Mouse (Mus musculus) spleen, embryonic (tissue): ENCODE measurements around the gene Kdelc2.

ENCODE experiments used
- CTCF ChIA-PET: fragments of 350-600 bp; sonication (Branson Sonifier 250); formaldehyde crosslinking; loops from one replicate; lab custom pipeline; 2022; lab: Charles Lee

The Kdelc2 gene

DNA sequence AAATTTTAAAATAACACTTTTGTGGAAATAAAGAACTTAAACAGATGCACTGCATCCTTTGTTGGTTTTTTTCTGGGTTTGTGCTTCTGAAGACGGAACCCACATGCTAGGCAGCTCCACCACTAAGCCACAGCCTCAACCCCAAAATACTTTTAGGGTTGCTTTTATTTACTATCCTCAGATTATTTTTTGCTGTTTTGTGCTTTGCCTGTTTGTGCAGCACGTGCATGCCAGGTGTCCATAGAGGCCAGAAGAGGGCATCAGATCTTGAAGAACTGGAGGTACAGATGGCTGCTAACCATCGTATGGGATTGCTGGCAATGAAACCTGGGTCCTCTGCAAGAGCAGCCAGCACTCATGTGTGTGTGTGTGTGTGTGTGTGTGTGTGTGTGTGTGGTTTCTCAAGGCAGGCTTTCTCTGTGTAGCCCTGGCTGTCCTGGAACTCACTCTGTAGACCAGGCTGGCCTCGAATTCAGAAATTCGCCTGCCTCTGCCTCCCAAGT is 2.7 kb upstream of the Kdelc2 start:
- CTCF ChIA-PET: no interaction called here

DNA sequence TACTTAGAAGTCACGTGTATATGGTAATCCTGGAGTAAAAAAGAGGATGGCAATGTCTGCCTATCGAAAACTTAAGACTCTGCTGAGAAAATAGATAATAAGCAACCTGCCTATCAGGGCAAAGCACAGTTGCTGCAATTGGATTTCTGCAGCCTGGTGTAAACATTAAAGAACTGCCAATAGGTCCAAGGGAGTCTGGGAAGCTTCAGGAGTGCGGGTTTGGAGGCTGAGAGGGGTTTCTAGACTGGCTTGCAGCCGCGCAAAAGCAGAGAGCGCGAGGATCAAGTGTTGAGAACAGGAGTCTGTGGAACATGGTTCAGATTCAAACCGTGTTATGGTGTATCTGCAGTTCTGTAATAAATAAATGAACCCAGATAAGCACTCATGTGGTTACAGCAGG is 1.0 kb downstream of the Kdelc2 start:
- CTCF ChIA-PET: no interaction called here

DNA sequence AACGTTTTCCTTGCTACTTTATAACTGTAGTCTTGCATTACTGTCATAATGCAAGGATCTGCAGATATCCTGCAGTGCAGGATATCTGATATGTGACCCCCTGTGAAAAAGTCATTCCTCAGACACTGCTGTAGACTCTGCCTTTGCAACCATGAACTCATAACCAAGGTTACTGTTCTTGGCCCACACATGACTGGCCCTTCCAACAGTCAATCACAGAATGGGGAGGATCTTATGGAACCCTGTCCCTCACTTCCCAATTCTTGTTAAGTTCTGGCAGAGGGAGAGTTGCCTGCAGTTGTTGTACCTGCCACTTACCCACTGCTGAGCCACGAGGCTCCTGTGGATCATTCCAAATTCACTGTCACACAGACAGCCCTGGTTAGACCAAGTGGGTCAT is 3.6 kb downstream of the Kdelc2 start:
- CTCF ChIA-PET: no interaction called here

DNA sequence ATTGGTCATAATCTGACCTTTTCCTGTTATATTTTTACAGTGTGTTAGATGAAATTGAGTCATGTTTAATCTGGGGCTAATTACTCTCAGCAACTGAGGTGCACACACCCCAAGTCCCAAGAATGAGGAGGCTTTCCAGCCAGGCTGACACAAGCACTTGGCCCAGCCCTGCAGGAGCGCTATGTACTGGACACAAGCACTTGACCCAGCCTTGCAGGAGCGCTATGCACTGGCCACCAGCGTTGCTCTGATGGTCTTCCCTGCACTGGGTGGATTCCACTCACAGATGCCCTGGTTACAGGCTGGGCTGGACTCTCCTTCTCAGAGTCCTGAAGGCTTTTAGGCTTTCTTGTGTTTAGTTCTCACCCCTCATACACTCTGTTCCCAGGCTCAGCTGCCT is 5.3 kb downstream of the Kdelc2 start:
- CTCF ChIA-PET: no interaction called here

DNA sequence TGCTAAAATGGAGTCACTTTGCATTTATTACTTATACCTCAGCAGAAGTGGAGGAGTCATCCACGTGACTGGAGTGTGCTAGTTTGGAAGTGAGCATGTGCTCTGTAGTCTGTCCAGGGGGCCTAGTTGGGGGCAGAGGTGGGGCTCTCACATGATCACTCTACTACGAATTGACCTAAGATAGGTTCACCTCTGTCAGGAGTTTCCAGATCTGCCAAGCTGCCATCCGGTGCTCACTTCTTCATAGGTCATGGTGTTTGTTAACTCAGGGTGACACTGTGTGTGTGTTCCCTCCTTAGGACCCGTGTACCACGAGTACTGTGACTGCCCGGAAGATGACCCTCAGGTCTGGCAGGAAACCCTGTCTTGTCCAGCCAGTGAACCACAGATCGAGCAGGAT is 6.3 kb downstream of the Kdelc2 start:
- CTCF ChIA-PET: no interaction called here

DNA sequence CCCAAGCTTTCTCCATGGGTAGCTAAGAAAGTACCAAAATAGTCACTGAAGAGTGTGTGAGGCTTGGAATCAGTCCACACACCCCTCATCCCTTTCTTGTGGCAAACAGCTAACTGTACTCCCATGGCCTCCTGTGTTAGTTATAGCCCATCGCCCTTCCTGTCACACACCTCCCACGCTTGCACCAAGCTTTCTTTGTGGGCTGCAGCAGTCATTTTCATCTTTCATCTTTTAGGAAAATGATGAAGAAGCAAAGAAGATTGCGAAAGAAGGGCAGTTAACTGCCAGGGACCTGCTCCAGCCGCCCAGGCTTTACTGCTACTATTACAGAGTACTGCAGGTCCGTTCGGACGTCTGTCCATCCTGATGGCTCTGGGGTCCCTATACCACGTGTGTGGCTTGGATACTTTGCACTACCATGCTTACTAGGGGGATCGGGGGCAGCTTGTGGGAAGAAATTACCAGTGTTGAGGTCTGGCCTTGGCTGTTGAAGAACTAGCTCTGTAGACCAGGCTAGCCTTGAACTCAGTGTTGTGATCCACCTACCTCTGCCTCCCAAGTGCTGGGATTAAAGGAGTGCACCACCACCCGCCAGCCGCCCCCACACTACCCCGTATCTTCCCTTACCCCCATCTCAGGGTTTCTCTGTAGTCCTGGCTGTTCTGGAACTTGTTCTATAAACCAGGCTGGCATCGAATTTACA is 14.0 kb downstream of the Kdelc2 start:
- CTCF ChIA-PET: interaction anchor here (0.6 to 1.1 kb wide), 3 partner anchors 56 to 143 kb away, joined by 3 to 6 read pairs (median 4); no protein-coding TSS in a partner anchor

DNA sequence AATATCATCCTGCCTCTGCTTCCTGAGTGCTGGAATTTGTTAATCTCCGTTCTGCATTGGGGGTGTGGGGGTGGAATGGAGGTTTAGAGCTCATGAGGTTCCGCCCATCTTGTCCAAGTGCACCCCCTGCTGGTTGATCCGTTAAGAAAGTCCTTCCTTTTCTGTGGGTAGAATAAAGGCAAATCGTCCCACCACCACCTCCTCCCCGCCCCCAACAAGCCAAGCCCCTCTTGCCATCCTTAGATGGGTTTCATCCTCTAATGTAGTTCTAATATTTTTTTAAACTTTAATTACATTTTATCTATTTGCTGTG is 14.5 kb downstream of the Kdelc2 start:
- CTCF ChIA-PET: interaction anchor here (1.1 kb wide), 1 partner anchor 130 kb away, joined by 3 read pairs; no protein-coding TSS in a partner anchor

DNA sequence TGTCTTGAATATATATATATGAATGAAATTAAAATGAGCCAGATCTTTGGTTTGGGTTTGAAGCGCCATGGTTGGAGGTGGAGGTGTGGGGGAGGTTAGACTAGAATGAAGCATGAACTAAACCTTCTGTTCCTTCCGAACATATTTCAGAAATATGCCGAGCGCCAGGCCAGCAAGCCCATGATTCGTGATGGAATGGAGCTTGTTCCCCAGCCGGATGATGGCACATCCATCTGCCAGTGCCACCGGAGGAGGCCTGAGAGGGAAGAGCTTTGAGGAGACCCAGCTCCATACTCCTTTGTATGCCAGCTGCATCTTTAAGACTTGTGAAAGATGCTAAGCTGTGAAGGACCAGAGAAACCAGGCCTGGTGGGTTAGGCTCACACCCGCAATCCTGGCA is 15.7 kb downstream of the Kdelc2 start:
- CTCF ChIA-PET: no interaction called here

DNA sequence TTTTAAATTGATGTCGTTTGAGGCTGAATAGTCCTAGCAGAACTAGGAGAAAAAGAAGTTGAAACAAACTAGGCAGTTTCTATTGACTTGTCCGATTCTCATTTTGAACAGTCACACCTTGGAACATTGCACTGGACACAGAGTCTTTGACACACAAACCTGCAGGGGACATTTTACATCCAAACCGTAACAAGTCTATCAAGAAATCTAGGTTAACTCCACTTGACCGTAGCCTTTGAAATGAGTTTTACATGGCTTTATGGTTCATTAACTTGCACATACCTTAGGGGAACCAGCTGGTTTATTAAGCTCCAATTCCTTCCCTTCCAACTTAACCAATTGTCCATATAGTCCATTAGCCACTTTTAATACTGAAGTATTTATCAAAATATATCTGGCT is 16.9 kb downstream of the Kdelc2 start:
- CTCF ChIA-PET: no interaction called here

DNA sequence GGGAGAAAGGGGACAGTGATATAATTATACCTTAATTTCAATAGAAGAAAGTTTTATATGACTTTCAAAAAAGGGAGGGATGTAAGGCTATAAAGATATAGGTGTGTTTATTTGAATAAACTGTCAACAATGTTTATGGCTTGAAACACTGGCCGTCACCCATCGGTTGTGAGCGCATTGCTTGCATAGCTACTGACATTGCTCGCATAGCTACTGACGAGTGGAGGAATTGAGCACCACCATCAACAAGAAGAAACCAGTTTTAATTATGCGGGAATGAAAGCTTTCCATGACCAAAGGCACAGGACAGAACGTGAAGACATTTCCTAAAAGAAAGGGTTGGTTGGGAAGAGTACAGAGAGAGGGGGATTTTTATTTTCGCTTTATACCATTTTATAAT is 17.3 kb downstream of the Kdelc2 start:
- CTCF ChIA-PET: interaction anchor here (0.7 kb wide), 1 partner anchor 110 kb away, joined by 3 read pairs; no protein-coding TSS in a partner anchor

DNA sequence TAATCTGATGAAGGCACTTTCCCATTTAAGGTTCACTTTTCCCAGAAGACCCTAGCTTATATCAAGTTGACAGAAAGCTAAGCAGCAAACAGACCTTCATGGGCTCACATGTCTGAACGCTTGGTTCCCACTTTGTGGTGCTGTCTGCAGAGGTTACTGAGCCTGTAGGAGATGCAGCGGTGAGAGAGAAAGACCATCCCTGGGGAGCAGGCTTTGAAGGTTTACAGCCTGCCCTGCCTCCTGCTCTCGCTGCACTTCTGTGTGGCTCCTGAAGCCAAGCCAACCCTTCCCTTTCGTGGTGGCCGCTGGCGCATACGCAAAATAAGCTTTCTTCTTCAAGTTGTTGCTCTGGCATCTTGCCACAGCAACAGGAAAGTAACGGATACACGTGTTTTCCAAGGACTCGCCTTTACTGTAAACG is 18.5 kb downstream of the Kdelc2 start, which contains the start of gene 4930550C14Rik:
Gene 4930550C14Rik, plus strand, starts transcription at position 35 of the 421 bp plus-strand sequence.
- CTCF ChIA-PET: interaction anchor here (0.7 kb wide), 1 partner anchor 12 kb away, joined by 4 read pairs; no protein-coding TSS in a partner anchor

DNA sequence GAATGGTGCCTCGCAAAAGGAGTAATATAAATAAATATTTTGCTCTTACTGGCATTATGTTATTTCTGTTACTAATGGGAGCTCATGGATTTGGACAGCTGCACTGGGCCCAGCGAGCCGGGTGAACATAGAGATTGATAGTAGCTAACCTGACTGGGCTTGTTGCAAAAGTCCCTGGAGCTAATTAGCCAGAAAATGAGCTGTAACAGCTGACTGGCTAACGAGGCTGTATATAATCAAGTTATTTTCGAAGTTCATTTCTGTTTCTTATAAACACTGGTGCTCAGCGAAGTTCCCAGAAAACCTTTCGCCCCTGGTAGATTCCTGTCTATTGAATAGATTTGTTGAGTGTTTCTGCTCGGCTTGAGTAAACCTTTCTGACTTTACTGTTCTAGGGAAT is 19.2 kb downstream of the Kdelc2 start:
- CTCF ChIA-PET: interaction anchor here (0.7 kb wide), 1 partner anchor 12 kb away, joined by 4 read pairs; no protein-coding TSS in a partner anchor

DNA sequence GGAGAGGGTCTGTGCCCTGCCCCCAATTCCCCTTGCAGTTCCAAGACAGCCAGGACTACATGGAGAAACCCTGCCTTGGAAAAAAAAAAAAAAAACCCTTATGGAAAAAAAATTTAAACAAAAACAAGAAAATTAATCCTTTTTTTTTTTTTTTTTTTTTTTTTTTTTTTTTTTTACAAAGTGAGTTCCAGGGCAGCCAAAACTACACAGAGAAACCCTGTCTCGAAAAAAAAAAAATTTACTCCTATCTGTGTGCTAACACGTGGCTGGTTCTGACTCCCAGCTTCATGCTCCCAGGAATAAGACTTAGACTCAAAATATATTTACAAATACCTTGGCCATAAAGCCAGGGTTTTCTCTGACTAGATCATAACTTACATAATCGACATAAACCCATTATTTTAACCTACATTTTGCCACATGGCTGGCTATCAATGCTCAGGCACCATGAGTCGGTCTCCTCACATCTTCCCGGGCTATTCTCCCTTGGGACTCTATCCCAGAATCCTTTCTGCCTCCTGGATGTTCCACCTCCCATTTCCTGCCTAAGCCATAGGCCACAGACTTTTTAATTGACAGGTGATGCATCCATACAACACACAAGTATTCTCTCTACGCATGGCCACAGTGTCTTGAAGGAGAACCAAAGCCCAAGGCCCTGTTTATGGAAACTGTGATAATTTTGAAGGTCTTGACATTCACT is 20.4 kb downstream of the Kdelc2 start:
- CTCF ChIA-PET: no interaction called here

DNA sequence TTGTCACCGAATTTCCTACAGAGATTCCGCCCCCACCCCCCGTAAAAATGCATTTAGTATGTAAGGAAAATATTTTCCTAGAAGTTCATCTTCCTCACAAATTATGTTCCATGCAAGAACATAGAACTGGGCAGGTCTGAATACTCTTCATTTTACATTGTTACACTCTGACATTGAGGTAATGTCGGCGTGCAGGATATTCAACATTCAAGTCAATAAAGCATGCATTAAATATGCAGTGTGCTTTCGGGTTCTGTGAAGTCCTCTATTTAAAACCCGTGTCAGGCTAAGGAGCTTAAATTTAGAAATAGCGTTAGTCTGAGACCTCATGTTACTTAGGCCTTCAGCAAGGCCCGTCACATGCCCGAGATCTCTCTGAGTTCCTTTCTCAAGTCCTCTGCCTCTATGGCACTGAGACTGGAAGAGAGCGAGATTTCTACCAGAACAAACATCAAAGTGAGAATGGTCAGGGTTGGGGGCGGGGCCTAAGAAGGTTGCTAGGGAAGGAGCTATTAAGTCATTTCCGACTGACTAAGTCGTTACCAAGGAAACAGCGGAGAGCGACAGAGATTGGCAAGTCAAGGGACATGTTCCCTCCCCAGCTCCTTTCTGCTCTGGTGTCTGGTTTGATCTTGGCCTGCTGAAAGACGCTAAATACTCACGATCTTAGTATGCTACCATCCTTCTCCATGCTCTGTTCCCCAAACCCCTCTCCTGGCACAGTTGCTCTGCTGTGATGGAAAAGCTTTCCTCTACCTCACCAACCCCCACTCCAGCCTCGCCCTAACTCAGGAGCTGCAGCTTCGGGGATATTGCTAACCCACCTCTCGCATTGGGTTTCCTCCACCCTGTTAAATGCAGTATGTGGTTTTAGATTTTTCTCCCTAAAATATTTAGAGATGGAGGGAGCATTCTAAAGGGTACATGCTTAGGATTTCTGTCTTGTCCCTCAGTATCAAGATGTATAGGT is 21.2 kb downstream of the Kdelc2 start:
- CTCF ChIA-PET: no interaction called here

DNA sequence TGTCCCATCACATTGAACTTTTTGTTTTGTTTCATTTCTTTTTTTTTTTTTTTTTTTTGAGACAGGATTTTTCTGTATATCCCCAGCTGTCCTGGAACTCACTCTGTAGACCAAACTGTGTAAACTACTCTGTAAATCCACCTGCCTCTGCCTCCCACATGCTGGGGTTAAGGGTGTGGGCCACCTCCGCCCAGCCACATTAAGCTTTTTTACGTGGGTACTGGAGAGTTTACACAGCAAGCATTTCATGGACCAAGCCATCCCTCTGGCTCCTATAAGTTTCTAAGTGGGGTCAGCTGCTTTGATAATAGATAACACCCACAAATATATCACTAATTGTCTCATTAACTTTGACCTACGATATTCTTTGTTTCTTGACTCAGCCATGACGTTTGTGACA is 24.7 kb downstream of the Kdelc2 start:
- CTCF ChIA-PET: no interaction called here

DNA sequence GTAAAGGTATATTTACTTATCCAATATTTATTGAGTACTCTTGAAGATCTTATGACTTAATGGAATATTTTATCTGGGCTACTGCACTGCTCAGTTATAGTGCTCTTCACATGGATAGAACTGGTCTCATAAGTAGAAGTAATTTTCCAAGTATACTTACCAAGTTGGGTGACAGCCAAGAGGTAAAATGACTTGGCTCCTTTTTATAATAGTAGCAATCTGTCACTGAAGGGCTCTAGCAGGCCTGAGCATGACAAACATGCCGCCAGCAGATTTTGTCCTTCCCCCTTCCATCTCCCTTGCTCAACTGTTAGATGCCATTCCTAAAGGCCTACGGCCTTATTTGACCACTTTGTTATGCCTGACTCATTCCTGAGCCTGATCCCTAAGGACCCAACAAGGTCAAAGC is 25.1 kb downstream of the Kdelc2 start:
- CTCF ChIA-PET: no interaction called here

DNA sequence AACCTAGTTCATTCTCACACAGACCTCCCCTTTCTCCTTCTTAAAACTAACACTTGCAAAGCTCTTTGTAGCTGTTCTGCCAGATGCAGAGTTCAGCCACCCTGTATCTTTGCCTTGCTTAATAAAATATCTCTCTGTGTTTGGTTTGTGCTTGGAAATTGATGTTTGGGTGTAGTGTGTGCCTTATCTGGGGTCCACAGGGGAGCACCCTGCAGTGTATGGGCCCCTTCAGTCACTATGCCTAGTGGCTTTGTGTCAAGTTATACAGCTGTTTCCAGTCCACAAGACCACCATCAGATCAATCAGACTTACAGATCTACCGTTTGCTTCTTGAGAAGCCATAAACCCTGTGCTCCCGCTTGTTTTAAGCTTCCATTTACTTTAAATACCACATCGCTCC is 25.6 kb downstream of the Kdelc2 start:
- CTCF ChIA-PET: interaction anchor here (0.6 kb wide), 1 partner anchor 56 kb away, joined by 3 read pairs; no protein-coding TSS in a partner anchor

DNA sequence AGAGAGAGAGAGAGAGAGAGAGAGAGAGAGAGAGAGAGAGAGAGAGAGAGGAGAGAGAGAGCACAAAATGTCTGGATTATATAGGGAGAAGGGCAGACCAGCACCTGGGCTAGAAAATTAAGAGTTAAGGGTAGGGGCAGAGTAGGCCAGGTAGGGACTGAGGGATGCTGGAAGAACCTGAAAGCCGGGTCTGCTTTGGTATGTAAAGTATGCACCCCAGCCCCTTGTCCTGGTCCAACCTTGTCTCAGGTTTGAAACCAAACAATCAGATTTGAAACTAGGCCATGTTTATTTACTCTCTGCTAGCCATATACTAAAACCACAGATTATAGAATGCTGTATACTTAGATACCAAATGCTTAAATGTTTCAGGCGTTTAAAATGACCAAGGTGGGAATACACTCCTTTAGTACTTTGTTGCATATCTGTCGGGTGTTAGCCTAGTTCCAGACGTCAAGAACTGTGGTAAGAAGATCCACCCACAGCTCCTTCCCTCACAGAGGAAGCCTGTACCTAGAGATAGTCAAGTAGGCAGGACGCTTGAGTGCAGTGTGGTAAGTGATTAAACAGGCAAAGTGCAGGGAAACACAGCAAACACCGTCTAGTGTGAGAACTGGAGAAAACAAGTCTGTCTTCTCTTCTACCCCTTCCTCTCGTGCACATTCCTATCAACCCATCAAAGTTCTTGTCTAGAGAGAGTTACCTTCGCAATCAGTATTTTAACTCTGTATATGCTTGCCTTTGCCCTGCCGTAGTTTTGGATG is 38.5 kb downstream of the Kdelc2 start:
- CTCF ChIA-PET: no interaction called here

DNA sequence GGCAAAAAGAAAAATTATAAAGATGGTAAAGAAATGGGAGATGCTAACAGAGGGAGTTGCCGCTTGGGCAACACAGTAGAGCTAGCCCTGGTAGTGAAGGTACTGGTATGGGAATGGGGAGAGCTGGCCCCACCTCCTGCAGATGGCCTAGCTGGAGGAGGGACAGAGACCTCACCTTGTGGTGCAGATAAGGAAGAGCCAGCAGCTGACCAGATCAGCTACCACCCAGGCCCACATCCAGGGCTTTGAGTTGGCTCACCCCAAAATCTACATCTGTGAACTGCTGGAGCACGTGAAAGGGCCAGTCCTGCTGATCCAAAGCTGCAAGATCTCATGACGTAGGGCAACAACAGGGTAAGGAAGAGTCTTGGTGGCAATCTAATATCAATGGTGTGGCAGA is 42.9 kb downstream of the Kdelc2 start:
- CTCF ChIA-PET: no interaction called here

DNA sequence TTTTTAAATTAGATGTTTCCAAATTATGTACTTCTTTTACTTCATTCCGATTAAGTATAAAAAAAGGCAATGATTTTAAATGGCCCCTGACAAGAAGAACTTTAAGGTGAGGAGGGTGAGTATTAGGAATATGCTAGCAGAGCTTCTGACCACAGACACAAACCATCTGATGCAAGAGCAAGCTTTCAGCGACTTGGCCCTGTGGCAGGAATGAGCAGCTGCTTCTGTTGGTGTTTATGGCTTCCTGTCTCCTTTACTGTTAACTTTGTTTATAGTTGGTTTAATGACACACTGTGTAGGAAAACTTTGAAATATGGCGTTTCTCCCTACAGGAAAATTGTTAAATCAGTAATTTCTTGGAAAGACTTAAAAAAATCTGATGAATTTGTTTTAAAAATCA is 43.8 kb downstream of the Kdelc2 start:
- CTCF ChIA-PET: no interaction called here
